Mouse (Mus musculus) spleen, postnatal 4 days (tissue): ENCODE measurements around the gene Gmppa.
A peak's percentile ranks its signal among the peaks of the same experiment; 100 is the strongest.

Experiments
- DNase-seq, 2 experiments: peaks; one replicate each; pipeline ENCODE4 v3.0.0; 2022; ENCODE audit warnings: low spot score in 2 of 2

Gene Gmppa

GRCm38 (mm10) chr1:75435475-75436328 lies at the start of gene Gmppa:
Gene Gmppa (plus strand): TSS chr1:75435930.
- peak; percentile 57 to 81 for DNase-seq

GRCm38 (mm10) chr1:75386149-75386548 lies 49.6 kb upstream of the Gmppa start:
- DNase-seq = no peak

GRCm38 (mm10) chr1:75387469-75387928 lies 48.2 kb upstream of the Gmppa start:
- DNase-seq = no peak

- no peak for DNase-seq
These were observed 47.5 kb upstream of the Gmppa start for GRCm38 (mm10) chr1:75387929-75388897.

- no peak for DNase-seq
These were observed 46.7 kb upstream of the Gmppa start for GRCm38 (mm10) chr1:75388898-75389515.

GRCm38 (mm10) chr1:75393139-75393538 lies 42.6 kb upstream of the Gmppa start:
- no peak for DNase-seq

- DNase-seq = no peak
These were observed 41.9 kb upstream of the Gmppa start for GRCm38 (mm10) chr1:75393846-75394245.

GRCm38 (mm10) chr1:75398761-75399402 lies 36.8 kb upstream of the Gmppa start:
- peak in 1 of 2 experiments; percentile 38 for DNase-seq

GRCm38 (mm10) chr1:75399755-75400492 lies 35.8 kb upstream of the Gmppa start:
- no peak for DNase-seq

- no peak for DNase-seq
These were observed 35.1 kb upstream of the Gmppa start for GRCm38 (mm10) chr1:75400493-75401115.

- no peak for DNase-seq
These were observed 30.2 kb upstream of the Gmppa start for GRCm38 (mm10) chr1:75405547-75405946.

GRCm38 (mm10) chr1:75406173-75406572 lies 29.6 kb upstream of the Gmppa start:
- DNase-seq = peak in 1 of 2 experiments; percentile 57

- DNase-seq = no peak
These were observed 28.7 kb upstream of the Gmppa start for GRCm38 (mm10) chr1:75407056-75407455.

GRCm38 (mm10) chr1:75408210-75408609 lies 27.5 kb upstream of the Gmppa start:
- DNase-seq = no peak

GRCm38 (mm10) chr1:75409950-75410349 lies 25.8 kb upstream of the Gmppa start:
- DNase-seq = no peak

GRCm38 (mm10) chr1:75412196-75412595 lies 23.5 kb upstream of the Gmppa start:
- DNase-seq = no peak

- peak in 1 of 2 experiments; percentile 66 for DNase-seq
These were observed 22.0 kb upstream of the Gmppa start for GRCm38 (mm10) chr1:75413749-75414148.

GRCm38 (mm10) chr1:75421794-75422193 lies 13.9 kb upstream of the Gmppa start:
- DNase-seq = no peak

- DNase-seq = no peak
These were observed 13.4 kb upstream of the Gmppa start for GRCm38 (mm10) chr1:75422216-75422822.
